Mouse (Mus musculus) ES-E14 (cell line): Measurements from ENCODE around the gene Nav1.

ENCODE experiments used
- CHD2 ChIP-seq: IDR thresholded peaks from 2 replicates; pipeline ENCODE4 v1.6.1; 2014; ENCODE audit warnings: mild to moderate bottlenecking, low read depth, low read length, inconsistent platforms
- MAFK ChIP-seq: IDR thresholded peaks from 2 replicates; pipeline ENCODE4 v1.6.1; 2014; ENCODE audit warnings: mild to moderate bottlenecking, low read depth, low read length, inconsistent platforms; ENCODE audit not compliant: insufficient read depth
- ZC3H11A ChIP-seq: IDR thresholded peaks from 2 replicates; pipeline ENCODE4 v1.6.1; 2012; ENCODE audit warnings: low read depth, mild to moderate bottlenecking, inconsistent platforms, low read length, borderline replicate concordance

GRCm38 (mm10) chr1:135465734-135466133 lies 141.4 kb downstream of the Nav1 start:
- TF ChIP-seq MAFK (no peak), ZC3H11A (no peak), CHD2 (no peak)
